Mouse (Mus musculus): Measurements from ENCODE around the gene Pcif1. TPM values are rescaled to one million over a fixed set of nuclear protein-coding genes. Genes with fewer than 3 reads are reported as not detected.
A peak's percentile ranks its signal among the peaks of the same experiment; 100 is the strongest.
"Not testable (repeated sequence)": the region's sequence is repeated elsewhere in the genome, so short reads cannot be mapped to it uniquely, and the experiment has no call there.

Pcif1 gene
- polyA plus RNA-seq, 1 experiment from 2014 or later: 71.3 TPM

GRCm38 (mm10) chr2:164857842-164858553 is 21.1 kb upstream of the Pcif1 start:
- Histone ChIP-seq H3K4me1 (ENCODE audit: insufficient read depth, low read depth, low read length) (peaks cover 33% of the 10 kb centered on the region), H3K4me3 (ENCODE audit: low read depth, low read length) (peak overlapping the region; percentile 48), H3K27ac (ENCODE audit: low read length) (peak overlapping the region; percentile 35), H3K9me3 (ENCODE audit: low read length) (no peaks in the 10 kb centered on the region), H3K4me2 (replicated peaks; ENCODE audit: low read depth, low read length) (peak overlapping the region; percentile 85), H3K27me3 (replicated peaks; ENCODE audit: insufficient read depth, low read length) (no peaks in the 10 kb centered on the region), H3K9ac (replicated peaks; ENCODE audit: low read depth) (no peak overlapping the region), H3K36me3 (ENCODE audit: insufficient read depth, low read length) (no peaks in the 10 kb centered on the region)
- no peak for ATAC-seq
- DNase-seq (ENCODE audit: low spot score): no peak
- TF ChIP-seq CTCF (IDR thresholded peaks at IDR 0.05) (no peak), EP300 (IDR thresholded peaks at IDR 0.05) (no peak)
- 17% methylated on average over 19 of the region's 19 CpGs for WGBS

- ATAC-seq: no peak
- TF ChIP-seq EP300 (IDR thresholded peaks at IDR 0.05) (no peak), CTCF (IDR thresholded peaks at IDR 0.05) (no peak)
- H3K9me3 ChIP-seq (ENCODE audit: low read length): no peaks in the 10 kb centered on the region
- no peak for DNase-seq (ENCODE audit: low spot score)
- H3K4me3 ChIP-seq (ENCODE audit: low read depth, low read length): no peak overlapping the region
- 49% methylated on average over 2 of the region's 2 CpGs for WGBS
- H3K27me3 ChIP-seq (replicated peaks; ENCODE audit: insufficient read depth, low read length): no peaks in the 10 kb centered on the region
- H3K4me1 ChIP-seq (ENCODE audit: insufficient read depth, low read depth, low read length): peaks cover 33% of the 10 kb centered on the region
- H3K27ac ChIP-seq (ENCODE audit: low read length): no peak overlapping the region
- no peak overlapping the region for H3K9ac ChIP-seq (replicated peaks; ENCODE audit: low read depth)
- H3K4me2 ChIP-seq (replicated peaks; ENCODE audit: low read depth, low read length): no peak overlapping the region
- H3K36me3 ChIP-seq (ENCODE audit: insufficient read depth, low read length): no peaks in the 10 kb centered on the region
These were observed 19.9 kb upstream of the Pcif1 start for GRCm38 (mm10) chr2:164859155-164859554.

GRCm38 (mm10) chr2:164859640-164860432 is 19.3 kb upstream of the Pcif1 start:
- ATAC-seq (no peak), DNase-seq (ENCODE audit: low spot score) (no peak)
- 70% methylated on average over 9 of the region's 9 CpGs for WGBS
- H3K9ac ChIP-seq (replicated peaks; ENCODE audit: low read depth): no peak overlapping the region
- H3K4me3 ChIP-seq (ENCODE audit: low read depth, low read length): no peak overlapping the region
- H3K9me3 ChIP-seq (ENCODE audit: low read length): no peaks in the 10 kb centered on the region
- H3K27me3 ChIP-seq (replicated peaks; ENCODE audit: insufficient read depth, low read length): no peaks in the 10 kb centered on the region
- H3K4me2 ChIP-seq (replicated peaks; ENCODE audit: low read depth, low read length): no peak overlapping the region
- TF ChIP-seq CTCF (IDR thresholded peaks at IDR 0.05): no peak
- TF ChIP-seq EP300 (IDR thresholded peaks at IDR 0.05): no peak
- H3K36me3 ChIP-seq (ENCODE audit: insufficient read depth, low read length): no peaks in the 10 kb centered on the region
- H3K4me1 ChIP-seq (ENCODE audit: insufficient read depth, low read depth, low read length): peaks cover 30% of the 10 kb centered on the region
- no peak overlapping the region for H3K27ac ChIP-seq (ENCODE audit: low read length)

- DNase-seq (ENCODE audit: low spot score) (no peak), ATAC-seq (no peak)
- H3K9me3 ChIP-seq (ENCODE audit: low read length): no peaks in the 10 kb centered on the region
- H3K4me2 ChIP-seq (replicated peaks; ENCODE audit: low read depth, low read length): no peak overlapping the region
- H3K9ac ChIP-seq (replicated peaks; ENCODE audit: low read depth): no peak overlapping the region
- H3K27ac ChIP-seq (ENCODE audit: low read length): peak overlapping the region; percentile 89; the same call in 1 of the 2 replicates
- no peaks in the 10 kb centered on the region for H3K27me3 ChIP-seq (replicated peaks; ENCODE audit: insufficient read depth, low read length)
- no peaks in the 10 kb centered on the region for H3K36me3 ChIP-seq (ENCODE audit: insufficient read depth, low read length)
- peaks cover 29% of the 10 kb centered on the region for H3K4me1 ChIP-seq (ENCODE audit: insufficient read depth, low read depth, low read length)
- no peak for TF ChIP-seq EP300 (IDR thresholded peaks at IDR 0.05)
- TF ChIP-seq CTCF (IDR thresholded peaks at IDR 0.05): no peak
- H3K4me3 ChIP-seq (ENCODE audit: low read depth, low read length): no peak overlapping the region
- WGBS: 44% methylated on average over 4 of the region's 4 CpGs
These were observed 18.0 kb upstream of the Pcif1 start for GRCm38 (mm10) chr2:164861094-164861493.

- H3K27ac ChIP-seq (ENCODE audit: low read length): peak overlapping the region; percentile 89
- peaks cover 23% of the 10 kb centered on the region; the same call in 1 of the 2 replicates for H3K4me1 ChIP-seq (ENCODE audit: insufficient read depth, low read depth, low read length)
- no peaks in the 10 kb centered on the region for H3K27me3 ChIP-seq (replicated peaks; ENCODE audit: insufficient read depth, low read length)
- H3K9ac ChIP-seq (replicated peaks; ENCODE audit: low read depth): no peak overlapping the region
- ATAC-seq (peak; percentile 80), DNase-seq (ENCODE audit: low spot score) (peak; percentile 94)
- H3K4me2 ChIP-seq (replicated peaks; ENCODE audit: low read depth, low read length): no peak overlapping the region
- H3K9me3 ChIP-seq (ENCODE audit: low read length): no peaks in the 10 kb centered on the region
- 13% methylated on average over 9 of the region's 9 CpGs for WGBS
- H3K4me3 ChIP-seq (ENCODE audit: low read depth, low read length): no peak overlapping the region
- H3K36me3 ChIP-seq (ENCODE audit: insufficient read depth, low read length): no peaks in the 10 kb centered on the region
- TF ChIP-seq EP300 (IDR thresholded peaks at IDR 0.05): peak; percentile 64
- TF ChIP-seq CTCF (IDR thresholded peaks at IDR 0.05): no peak
These were observed 16.8 kb upstream of the Pcif1 start for GRCm38 (mm10) chr2:164862179-164862861.

GRCm38 (mm10) chr2:164863411-164863810 is 15.7 kb upstream of the Pcif1 start:
- not testable (repeated sequence) for H3K9ac ChIP-seq (replicated peaks; ENCODE audit: low read depth); H3K36me3 ChIP-seq (ENCODE audit: insufficient read depth, low read length); H3K27ac ChIP-seq (ENCODE audit: low read length); DNase-seq (ENCODE audit: low spot score); H3K27me3 ChIP-seq (replicated peaks; ENCODE audit: insufficient read depth, low read length); ATAC-seq; H3K4me3 ChIP-seq (ENCODE audit: low read depth, low read length); H3K4me2 ChIP-seq (replicated peaks; ENCODE audit: low read depth, low read length); H3K9me3 ChIP-seq (ENCODE audit: low read length)
- H3K4me1 ChIP-seq (ENCODE audit: insufficient read depth, low read depth, low read length): peaks cover 16% of the 10 kb centered on the region; the same call in 1 of the 2 replicates
- 96% methylated on average over 7 of the region's 9 CpGs for WGBS

Measured in lung, postnatal 0 days (tissue).